Mouse (Mus musculus): ENCODE measurements around the gene C3. TPM values are rescaled to one million over a fixed set of nuclear protein-coding genes. Genes with fewer than 3 reads are reported as not detected.

C3 gene
- polyA plus RNA-seq, 2 experiments, result 0.52 to 0.85 TPM

- Histone ChIP-seq H3K27ac (replicated peaks; ENCODE audit: low read depth, low read length) (no peak overlapping the region), H3K36me3 (ENCODE audit: control insufficient read depth, insufficient read depth, low read length) (peaks cover 91% of the 10 kb centered on the region), H3K4me3 (replicated peaks; ENCODE audit: low read length) (no peak overlapping the region), H3K27me3 (ENCODE audit: control insufficient read depth, insufficient read depth, low read length) (no peaks in the 10 kb centered on the region), H3K4me1 (ENCODE audit: control insufficient read depth, insufficient read depth, low read length) (no peaks in the 10 kb centered on the region), H3K4me2 (replicated peaks; ENCODE audit: low read depth, low read length, severe bottlenecking) (no peak overlapping the region), H3K9ac (ENCODE audit: low read depth, low read length, severe bottlenecking) (no peak overlapping the region), H3K9me3 (ENCODE audit: control insufficient read depth, low read length) (no peaks in the 10 kb centered on the region)
- no peak for DNase-seq (ENCODE audit: low spot score)
- no peak for TF ChIP-seq POLR2A (IDR thresholded peaks at IDR 0.05; ENCODE audit: borderline replicate concordance, extremely low read depth, insufficient read depth, insufficient read length)
- 98% methylated on average over 3 of the region's 3 CpGs for WGBS
- ATAC-seq (ENCODE audit: low FRiP score, low read depth), result no peak
Observed at GRCm38 (mm10) chr17:57258191-57258590, 30.3 kb upstream of the C3 start.

GRCm38 (mm10) chr17:57256921-57257485, 29.1 kb upstream of the C3 start:
- H3K4me1 ChIP-seq (ENCODE audit: control insufficient read depth, insufficient read depth, low read length), result no peaks in the 10 kb centered on the region
- H3K4me2 ChIP-seq (replicated peaks; ENCODE audit: low read depth, low read length, severe bottlenecking), result no peak overlapping the region
- H3K9ac ChIP-seq (ENCODE audit: low read depth, low read length, severe bottlenecking), result no peak overlapping the region
- H3K36me3 ChIP-seq (ENCODE audit: control insufficient read depth, insufficient read depth, low read length), result peaks cover 79% of the 10 kb centered on the region
- WGBS, result 96% methylated on average over 22 of the region's 22 CpGs
- no peaks in the 10 kb centered on the region for H3K27me3 ChIP-seq (ENCODE audit: control insufficient read depth, insufficient read depth, low read length)
- H3K9me3 ChIP-seq (ENCODE audit: control insufficient read depth, low read length), result no peaks in the 10 kb centered on the region
- H3K4me3 ChIP-seq (replicated peaks; ENCODE audit: low read length), result no peak overlapping the region
- ATAC-seq (ENCODE audit: low FRiP score, low read depth) (no peak), DNase-seq (ENCODE audit: low spot score) (no peak)
- TF ChIP-seq POLR2A (IDR thresholded peaks at IDR 0.05; ENCODE audit: borderline replicate concordance, extremely low read depth, insufficient read depth, insufficient read length), result no peak
- H3K27ac ChIP-seq (replicated peaks; ENCODE audit: low read depth, low read length), result no peak overlapping the region

GRCm38 (mm10) chr17:57255354-57255753, 27.4 kb upstream of the C3 start:
- 89% methylated on average over 13 of the region's 14 CpGs for WGBS
- no peak overlapping the region for H3K4me2 ChIP-seq (replicated peaks; ENCODE audit: low read depth, low read length, severe bottlenecking)
- H3K27me3 ChIP-seq (ENCODE audit: control insufficient read depth, insufficient read depth, low read length), result no peaks in the 10 kb centered on the region
- H3K4me3 ChIP-seq (replicated peaks; ENCODE audit: low read length), result no peak overlapping the region
- peaks cover 64% of the 10 kb centered on the region for H3K36me3 ChIP-seq (ENCODE audit: control insufficient read depth, insufficient read depth, low read length)
- peaks cover 5% of the 10 kb centered on the region; the same call in 1 of the 2 replicates for H3K4me1 ChIP-seq (ENCODE audit: control insufficient read depth, insufficient read depth, low read length)
- no peak overlapping the region for H3K27ac ChIP-seq (replicated peaks; ENCODE audit: low read depth, low read length)
- no peak for TF ChIP-seq POLR2A (IDR thresholded peaks at IDR 0.05; ENCODE audit: borderline replicate concordance, extremely low read depth, insufficient read depth, insufficient read length)
- no peak for DNase-seq (ENCODE audit: low spot score)
- ATAC-seq (ENCODE audit: low FRiP score, low read depth), result no peak
- H3K9me3 ChIP-seq (ENCODE audit: control insufficient read depth, low read length), result no peaks in the 10 kb centered on the region
- H3K9ac ChIP-seq (ENCODE audit: low read depth, low read length, severe bottlenecking), result no peak overlapping the region

- ATAC-seq (ENCODE audit: low FRiP score, low read depth) (no peak), DNase-seq (ENCODE audit: low spot score) (no peak)
- H3K4me3 ChIP-seq (replicated peaks; ENCODE audit: low read length), result no peak overlapping the region
- no peak overlapping the region for H3K27ac ChIP-seq (replicated peaks; ENCODE audit: low read depth, low read length)
- no peaks in the 10 kb centered on the region for H3K27me3 ChIP-seq (ENCODE audit: control insufficient read depth, insufficient read depth, low read length)
- peaks cover 11% of the 10 kb centered on the region; the same call in 1 of the 2 replicates for H3K4me1 ChIP-seq (ENCODE audit: control insufficient read depth, insufficient read depth, low read length)
- WGBS, result 80% methylated on average over 6 of the region's 6 CpGs
- no peak overlapping the region for H3K9ac ChIP-seq (ENCODE audit: low read depth, low read length, severe bottlenecking)
- peaks cover 44% of the 10 kb centered on the region for H3K36me3 ChIP-seq (ENCODE audit: control insufficient read depth, insufficient read depth, low read length)
- no peak for TF ChIP-seq POLR2A (IDR thresholded peaks at IDR 0.05; ENCODE audit: borderline replicate concordance, extremely low read depth, insufficient read depth, insufficient read length)
- no peak overlapping the region for H3K4me2 ChIP-seq (replicated peaks; ENCODE audit: low read depth, low read length, severe bottlenecking)
- no peaks in the 10 kb centered on the region for H3K9me3 ChIP-seq (ENCODE audit: control insufficient read depth, low read length)
Observed at GRCm38 (mm10) chr17:57253306-57253705, 25.4 kb upstream of the C3 start.

- Histone ChIP-seq H3K9ac (ENCODE audit: low read depth, low read length, severe bottlenecking) (no peak overlapping the region), H3K4me1 (ENCODE audit: control insufficient read depth, insufficient read depth, low read length) (peaks cover 15% of the 10 kb centered on the region), H3K27ac (replicated peaks; ENCODE audit: low read depth, low read length) (no peak overlapping the region), H3K9me3 (ENCODE audit: control insufficient read depth, low read length) (no peaks in the 10 kb centered on the region), H3K4me3 (replicated peaks; ENCODE audit: low read length) (no peak overlapping the region), H3K27me3 (ENCODE audit: control insufficient read depth, insufficient read depth, low read length) (no peaks in the 10 kb centered on the region), H3K4me2 (replicated peaks; ENCODE audit: low read depth, low read length, severe bottlenecking) (no peak overlapping the region), H3K36me3 (ENCODE audit: control insufficient read depth, insufficient read depth, low read length) (peaks cover 29% of the 10 kb centered on the region)
- no peak for TF ChIP-seq POLR2A (IDR thresholded peaks at IDR 0.05; ENCODE audit: borderline replicate concordance, extremely low read depth, insufficient read depth, insufficient read length)
- DNase-seq (ENCODE audit: low spot score) (no peak), ATAC-seq (ENCODE audit: low FRiP score, low read depth) (no peak)
- WGBS, result 88% methylated on average over 3 of the region's 3 CpGs
Observed at GRCm38 (mm10) chr17:57251431-57251830, 23.5 kb upstream of the C3 start.
